Mouse (Mus musculus) CD8-positive naive resting alpha-beta T cell, adult 57 days (primary cell): ENCODE data around the gene Plekhg6. TPM values are rescaled to one million over a fixed set of nuclear protein-coding genes. Genes with fewer than 3 reads are reported as not detected.

Source experiments
- total RNA-seq: library from RNA; stranded (reverse); gene quantifications from one replicate; pipeline ENCODE4 v1.2.4, GENCODE M21; 2023

Gene Plekhg6
- not detected for total RNA-seq

DNA sequence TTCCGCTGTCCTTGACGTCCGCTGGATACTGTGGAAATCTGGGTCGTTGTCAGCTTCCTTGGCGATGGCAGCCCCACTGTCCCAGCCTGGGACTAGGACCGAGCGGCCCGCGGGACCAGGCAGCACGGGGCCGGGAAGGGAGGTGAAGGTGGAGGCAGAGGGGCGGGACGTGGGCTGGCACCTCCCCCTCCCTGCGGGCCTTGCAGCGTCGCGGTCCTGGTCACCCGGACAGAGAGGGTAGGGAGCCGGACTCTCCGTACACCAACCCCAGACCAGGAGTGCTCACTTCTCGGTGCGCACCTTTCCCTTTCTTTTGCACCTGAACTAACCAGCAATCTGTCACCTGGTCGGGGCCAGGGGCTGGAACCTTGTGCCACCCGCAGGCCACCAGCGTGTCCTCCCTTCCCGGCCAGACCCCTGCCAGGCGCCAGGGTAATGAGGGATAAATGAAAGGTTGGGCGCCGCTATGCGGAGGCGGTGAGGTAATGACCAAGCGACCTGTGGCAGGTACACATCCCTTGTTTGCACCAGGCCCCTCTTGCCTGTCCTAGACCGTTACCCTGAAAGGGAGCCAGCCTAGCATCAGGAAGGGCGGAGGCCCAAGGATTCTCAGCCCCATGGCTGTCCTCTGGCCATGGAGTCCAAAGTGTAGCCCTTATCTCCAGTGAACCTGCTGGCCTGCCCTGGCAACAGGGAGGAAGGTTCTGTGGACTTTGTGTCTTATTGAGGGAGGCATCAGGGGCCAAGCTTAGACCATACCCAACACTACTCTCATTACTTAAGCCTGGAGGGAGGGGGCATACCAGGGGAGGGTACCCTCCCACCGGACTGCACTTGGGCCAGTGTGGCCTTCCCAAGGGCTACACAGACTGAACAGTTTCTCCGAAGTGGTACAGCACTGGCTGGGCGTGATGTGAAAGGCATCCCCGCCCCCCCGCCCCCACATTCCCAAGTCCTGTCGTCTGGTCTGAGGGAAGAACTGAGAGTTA, at the start of gene Plekhg6:
TSS of gene Plekhg6 (minus strand) at position 422 of the 989 bp plus-strand sequence.

DNA sequence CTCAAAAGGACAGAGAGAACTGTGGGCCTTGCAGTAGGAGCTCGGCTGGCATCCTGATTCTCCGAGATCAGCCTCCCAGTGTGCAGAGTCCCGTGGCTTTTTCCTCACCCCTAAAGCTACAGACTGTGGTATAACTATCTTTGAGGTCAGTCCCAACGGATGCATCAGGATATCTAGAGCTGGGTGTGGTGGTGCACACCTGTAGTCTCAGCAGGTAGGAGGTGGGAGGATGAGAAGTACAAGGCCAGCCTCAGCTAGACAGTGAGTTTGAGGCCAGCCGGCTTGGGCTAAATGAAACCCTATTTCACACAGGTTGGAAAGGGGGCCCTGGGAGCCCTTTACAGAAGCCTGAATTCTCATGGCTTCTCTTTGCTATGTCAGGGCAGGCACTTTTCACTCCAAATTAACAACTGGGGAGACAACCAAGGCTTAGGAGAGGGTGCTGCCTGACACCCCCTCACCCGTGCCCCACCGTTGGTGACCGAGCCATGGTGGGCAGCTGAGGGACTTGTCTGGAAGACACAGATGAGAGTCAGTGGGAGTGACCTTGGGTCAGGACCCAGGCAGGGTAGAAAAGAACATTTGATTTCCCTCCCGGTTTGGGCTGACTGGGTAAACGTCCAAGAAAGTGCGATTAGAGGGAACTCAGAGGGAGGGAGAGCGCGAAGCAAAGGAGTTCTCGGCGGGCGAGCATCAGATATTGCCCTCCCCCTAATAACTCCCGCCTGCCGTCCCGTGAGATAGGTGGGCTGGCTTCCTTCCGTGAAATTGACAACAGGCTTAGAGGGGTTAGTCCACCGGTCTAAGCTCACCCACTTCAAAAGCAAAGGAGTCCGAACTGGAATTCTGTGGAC, 31.6 kb downstream of the Plekhg6 start, which contains the start of gene Tnfrsf1a:
TSS of gene Tnfrsf1a (plus strand) at position 642 of the 854 bp plus-strand sequence.

DNA sequence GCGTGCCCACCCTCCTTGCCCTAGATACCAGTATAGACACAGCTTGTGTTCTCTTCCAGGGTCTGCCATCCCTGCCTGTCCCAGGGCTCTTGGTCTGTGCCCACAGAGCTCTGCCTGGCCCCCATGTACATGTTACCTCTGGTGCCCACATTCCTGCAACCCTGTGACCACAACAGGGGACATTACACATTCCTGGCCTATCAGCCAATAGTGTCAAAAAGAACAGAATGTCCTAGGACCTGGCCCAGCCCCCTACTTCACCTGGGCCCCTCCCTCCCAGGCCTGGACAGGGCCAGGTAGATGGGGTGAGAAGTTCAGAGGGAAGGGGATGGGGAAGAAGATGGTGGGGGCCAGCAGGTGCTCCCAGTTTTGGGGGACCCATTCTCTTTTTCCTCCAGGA, 60.3 kb downstream of the Plekhg6 start, which contains the start of gene Scnn1a:
TSS of gene Scnn1a (plus strand) at position 337 of the 400 bp plus-strand sequence.

DNA sequence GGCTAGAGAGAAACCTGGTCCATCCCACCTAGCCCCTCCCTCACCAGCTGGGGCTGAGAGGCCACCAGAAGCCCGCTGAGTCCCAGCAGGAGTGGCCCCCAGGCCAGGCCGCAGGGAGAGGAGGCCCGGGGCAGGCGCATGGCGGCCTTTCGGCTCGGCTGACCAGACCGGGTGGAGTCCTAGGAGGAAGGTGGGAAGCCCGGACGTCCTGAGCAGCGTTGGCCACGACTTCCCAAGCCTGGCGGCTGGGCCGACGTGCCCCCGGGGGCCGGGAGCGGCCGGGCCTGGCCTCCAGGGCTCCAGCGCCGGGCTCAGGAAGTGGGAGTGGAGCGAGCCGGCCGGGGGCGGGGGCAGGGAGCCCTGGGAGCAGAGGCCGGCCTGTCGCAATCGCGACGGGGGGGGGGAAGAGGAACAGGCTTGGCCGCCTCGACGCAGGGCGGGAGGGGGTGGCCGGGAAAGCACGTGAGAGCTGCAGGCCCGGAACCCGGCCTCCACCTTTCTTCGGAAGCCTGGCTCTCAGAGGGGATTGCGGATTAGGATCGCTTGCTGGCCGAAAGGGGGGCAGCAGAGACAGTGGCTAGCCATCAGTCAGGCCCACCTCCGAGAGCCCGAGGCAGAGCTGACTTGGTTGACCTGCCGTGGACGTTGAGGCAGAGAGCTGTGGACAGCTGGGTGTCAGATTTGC, 66.9 kb downstream of the Plekhg6 start, which contains the start of gene Ltbr:
TSS of gene Ltbr (minus strand) at position 340 of the 685 bp plus-strand sequence.

Other genes with a start within 250 kb of the Plekhg6 start
- 43.1 TPM for gene Nop2, start 248.9 kb downstream of the Plekhg6 start, total RNA-seq
- gene Iffo1, start 235.6 kb downstream of the Plekhg6 start, total RNA-seq, result 29.9 TPM
- gene Gapdh, start 214.3 kb downstream of the Plekhg6 start, total RNA-seq, result 391 TPM
- gene Ncapd2, start 189.1 kb downstream of the Plekhg6 start, total RNA-seq, result 42.1 TPM
- 27.5 TPM for gene Mrpl51, start 189.0 kb downstream of the Plekhg6 start, total RNA-seq
- 93.5 TPM for gene Vamp1, start 165.2 kb downstream of the Plekhg6 start, total RNA-seq
- 51.6 TPM for gene Tapbpl, start 148.9 kb downstream of the Plekhg6 start, total RNA-seq
- gene Cd27, start 143.8 kb downstream of the Plekhg6 start, total RNA-seq, result 218 TPM
- not detected for gene Tuba3a, start 94.8 kb downstream of the Plekhg6 start, total RNA-seq
- 1.4 TPM for gene Ltbr, start 66.9 kb downstream of the Plekhg6 start, total RNA-seq
- gene Scnn1a, start 60.1 kb downstream of the Plekhg6 start, total RNA-seq, result not detected
- 46.5 TPM for gene Tnfrsf1a, start 31.4 kb downstream of the Plekhg6 start, total RNA-seq
- gene Cd9, start 114.0 kb upstream of the Plekhg6 start, total RNA-seq, result 13.6 TPM
- 0.89 TPM for gene Vwf, start 166.0 kb upstream of the Plekhg6 start, total RNA-seq